Mouse (Mus musculus): Measurements from ENCODE around the gene Eogt. TPM values are rescaled to one million over a fixed set of nuclear protein-coding genes. Genes with fewer than 3 reads are reported as not detected.

The Eogt gene
- polyA plus RNA-seq, 1 experiment from 2014 or later = 12.7 TPM

DNA sequence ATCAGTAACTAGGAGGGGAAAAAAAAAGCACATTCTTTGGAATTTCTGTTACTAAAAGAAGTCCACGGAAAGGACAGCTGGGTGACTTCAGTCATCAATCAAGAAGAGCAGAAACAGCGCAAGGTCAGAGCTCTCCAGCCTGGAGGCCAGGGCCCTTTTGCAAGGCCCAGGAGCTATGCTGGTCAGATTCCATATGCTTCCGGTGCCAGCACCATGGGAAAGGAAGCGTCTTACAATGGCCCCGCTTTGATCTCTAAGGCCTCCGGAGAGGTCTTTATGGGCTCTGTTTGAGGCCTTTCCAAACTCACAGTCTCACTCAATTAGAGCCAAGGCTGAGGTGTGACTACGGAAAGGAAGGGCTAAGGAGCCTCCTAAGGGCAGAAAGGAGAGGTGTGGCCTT, 4.6 kb downstream of the Eogt start:
- Histone ChIP-seq H3K4me3 (replicated peaks; ENCODE audit: low read length) (no peak overlapping the region), H3K27ac (ENCODE audit: low read length) (no peak overlapping the region), H3K9ac (ENCODE audit: low read length) (no peak overlapping the region), H3K4me2 (ENCODE audit: low read depth, low read length) (no peak overlapping the region), H3K4me1 (ENCODE audit: control insufficient read depth, insufficient read depth, low read length) (peaks cover 12% of the 10 kb centered on the region), H3K27me3 (ENCODE audit: control insufficient read depth, insufficient read depth, low read length) (no peaks in the 10 kb centered on the region), H3K9me3 (replicated peaks; ENCODE audit: control insufficient read depth, low read length) (no peaks in the 10 kb centered on the region), H3K36me3 (ENCODE audit: control insufficient read depth, insufficient read depth, low read length) (0 out of 2 replicates have a peak, but pooled peaks cover 4% of the 10 kb centered on the region)
- 40% methylated on average over 7 of the region's 7 CpGs for WGBS
- no peak for ATAC-seq (ENCODE audit: insufficient read depth, low FRiP score)

- Histone ChIP-seq H3K27me3 (ENCODE audit: control insufficient read depth, insufficient read depth, low read length) (no peaks in the 10 kb centered on the region), H3K27ac (ENCODE audit: low read length) (no peak overlapping the region), H3K4me2 (ENCODE audit: low read depth, low read length) (no peak overlapping the region), H3K9ac (ENCODE audit: low read length) (no peak overlapping the region), H3K9me3 (replicated peaks; ENCODE audit: control insufficient read depth, low read length) (no peaks in the 10 kb centered on the region), H3K4me3 (replicated peaks; ENCODE audit: low read length) (no peak overlapping the region), H3K36me3 (ENCODE audit: control insufficient read depth, insufficient read depth, low read length) (peaks cover 6% of the 10 kb centered on the region; the same call in 1 of the 2 replicates), H3K4me1 (ENCODE audit: control insufficient read depth, insufficient read depth, low read length) (0 out of 2 replicates have a peak, but pooled peaks cover 3% of the 10 kb centered on the region)
- ATAC-seq (ENCODE audit: insufficient read depth, low FRiP score) = no peak
- 68% methylated on average over 8 of the region's 8 CpGs for WGBS
Measured at GRCm38 (mm10) chr6:97142611-97143010, 6.4 kb downstream of the Eogt start.

DNA sequence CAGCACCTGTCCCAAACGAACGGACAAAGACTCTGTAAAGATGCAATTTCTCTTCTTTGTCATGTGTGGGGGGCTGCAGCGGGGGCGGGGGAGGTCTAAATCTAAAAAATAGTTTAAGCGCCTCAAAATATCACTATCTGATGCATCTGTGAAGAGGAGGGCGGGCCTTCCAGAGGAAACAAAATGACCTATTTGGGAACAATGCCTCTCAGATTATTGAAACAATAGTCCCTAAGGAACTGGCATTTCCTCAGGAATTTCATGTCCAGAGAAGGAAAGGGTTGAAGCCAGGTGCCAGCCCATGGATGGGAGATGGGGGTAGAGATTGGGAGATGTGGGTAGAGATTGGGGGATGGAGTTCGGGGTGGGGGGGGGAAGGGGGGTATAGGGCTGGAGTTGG, 7.2 kb downstream of the Eogt start:
- H3K4me1 ChIP-seq (ENCODE audit: control insufficient read depth, insufficient read depth, low read length) = no peaks in the 10 kb centered on the region
- no peaks in the 10 kb centered on the region for H3K27me3 ChIP-seq (ENCODE audit: control insufficient read depth, insufficient read depth, low read length)
- peaks cover 6% of the 10 kb centered on the region; the same call in 1 of the 2 replicates for H3K36me3 ChIP-seq (ENCODE audit: control insufficient read depth, insufficient read depth, low read length)
- WGBS = 66% methylated on average over 7 of the region's 7 CpGs
- H3K4me2 ChIP-seq (ENCODE audit: low read depth, low read length) = no peak overlapping the region
- no peak overlapping the region for H3K9ac ChIP-seq (ENCODE audit: low read length)
- H3K9me3 ChIP-seq (replicated peaks; ENCODE audit: control insufficient read depth, low read length) = no peaks in the 10 kb centered on the region
- no peak for ATAC-seq (ENCODE audit: insufficient read depth, low FRiP score)
- no peak overlapping the region for H3K4me3 ChIP-seq (replicated peaks; ENCODE audit: low read length)
- H3K27ac ChIP-seq (ENCODE audit: low read length) = no peak overlapping the region

DNA sequence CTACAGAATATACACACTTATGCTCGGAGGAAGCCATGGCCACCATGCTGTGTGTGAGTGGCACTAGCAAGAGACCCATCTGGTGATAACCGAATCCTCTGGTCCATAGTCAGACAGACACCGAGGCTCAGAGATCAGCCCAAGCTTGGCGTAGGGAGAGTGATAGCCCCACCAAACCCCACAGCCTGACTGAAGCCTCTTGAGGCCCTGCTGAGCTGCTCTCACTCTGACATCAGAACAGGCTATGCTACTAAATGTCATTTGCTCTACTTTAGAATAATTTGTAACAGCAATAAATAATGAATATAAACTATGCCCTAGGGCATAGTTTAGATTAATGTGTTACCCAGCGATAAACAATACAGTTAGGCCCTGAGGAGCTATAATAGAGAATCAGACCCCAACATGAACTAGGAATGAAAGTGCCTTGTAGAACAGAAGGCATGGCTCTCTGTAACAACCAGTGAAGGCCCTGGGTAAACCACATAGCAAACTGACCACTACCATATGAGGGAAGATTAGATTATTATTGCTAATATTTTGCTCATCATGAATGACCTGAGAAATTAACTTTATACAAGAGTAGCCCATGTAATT, 16.2 kb downstream of the Eogt start:
- ATAC-seq (ENCODE audit: insufficient read depth, low FRiP score) = no peak
- Histone ChIP-seq H3K4me1 (ENCODE audit: control insufficient read depth, insufficient read depth, low read length) (no peaks in the 10 kb centered on the region), H3K4me2 (ENCODE audit: low read depth, low read length) (no peak overlapping the region), H3K9ac (ENCODE audit: low read length) (no peak overlapping the region), H3K9me3 (replicated peaks; ENCODE audit: control insufficient read depth, low read length) (no peaks in the 10 kb centered on the region), H3K36me3 (ENCODE audit: control insufficient read depth, insufficient read depth, low read length) (peaks cover 2% of the 10 kb centered on the region; the same call in 1 of the 2 replicates), H3K27me3 (ENCODE audit: control insufficient read depth, insufficient read depth, low read length) (no peaks in the 10 kb centered on the region), H3K4me3 (replicated peaks; ENCODE audit: low read length) (no peak overlapping the region), H3K27ac (ENCODE audit: low read length) (no peak overlapping the region)
- WGBS = 86% methylated on average over 5 of the region's 5 CpGs

- H3K9me3 ChIP-seq (replicated peaks; ENCODE audit: control insufficient read depth, low read length) = no peaks in the 10 kb centered on the region
- no peaks in the 10 kb centered on the region for H3K27me3 ChIP-seq (ENCODE audit: control insufficient read depth, insufficient read depth, low read length)
- 42% methylated on average over 4 of the region's 4 CpGs for WGBS
- H3K9ac ChIP-seq (ENCODE audit: low read length) = no peak overlapping the region
- H3K36me3 ChIP-seq (ENCODE audit: control insufficient read depth, insufficient read depth, low read length) = peaks cover 2% of the 10 kb centered on the region; the same call in 1 of the 2 replicates
- no peaks in the 10 kb centered on the region for H3K4me1 ChIP-seq (ENCODE audit: control insufficient read depth, insufficient read depth, low read length)
- no peak overlapping the region for H3K4me2 ChIP-seq (ENCODE audit: low read depth, low read length)
- ATAC-seq (ENCODE audit: insufficient read depth, low FRiP score) = no peak
- no peak overlapping the region for H3K4me3 ChIP-seq (replicated peaks; ENCODE audit: low read length)
- no peak overlapping the region for H3K27ac ChIP-seq (ENCODE audit: low read length)
Measured at GRCm38 (mm10) chr6:97131808-97132207, 17.2 kb downstream of the Eogt start.

GRCm38 (mm10) chr6:97130979-97131378, 18.0 kb downstream of the Eogt start:
- Histone ChIP-seq H3K36me3 (ENCODE audit: control insufficient read depth, insufficient read depth, low read length) (peaks cover 2% of the 10 kb centered on the region; the same call in 1 of the 2 replicates), H3K27ac (ENCODE audit: low read length) (no peak overlapping the region), H3K4me2 (ENCODE audit: low read depth, low read length) (no peak overlapping the region), H3K4me3 (replicated peaks; ENCODE audit: low read length) (no peak overlapping the region), H3K4me1 (ENCODE audit: control insufficient read depth, insufficient read depth, low read length) (no peaks in the 10 kb centered on the region), H3K9ac (ENCODE audit: low read length) (no peak overlapping the region), H3K27me3 (ENCODE audit: control insufficient read depth, insufficient read depth, low read length) (no peaks in the 10 kb centered on the region), H3K9me3 (replicated peaks; ENCODE audit: control insufficient read depth, low read length) (no peaks in the 10 kb centered on the region)
- 69% methylated on average over 5 of the region's 5 CpGs for WGBS
- no peak for ATAC-seq (ENCODE audit: insufficient read depth, low FRiP score)

- Histone ChIP-seq H3K9me3 (replicated peaks; ENCODE audit: control insufficient read depth, low read length) (no peaks in the 10 kb centered on the region), H3K27ac (ENCODE audit: low read length) (no peak overlapping the region), H3K4me2 (ENCODE audit: low read depth, low read length) (no peak overlapping the region), H3K4me3 (replicated peaks; ENCODE audit: low read length) (no peak overlapping the region), H3K4me1 (ENCODE audit: control insufficient read depth, insufficient read depth, low read length) (0 out of 2 replicates have a peak, but pooled peaks cover 4% of the 10 kb centered on the region), H3K9ac (ENCODE audit: low read length) (no peak overlapping the region), H3K36me3 (ENCODE audit: control insufficient read depth, insufficient read depth, low read length) (0 out of 2 replicates have a peak, but pooled peaks cover 4% of the 10 kb centered on the region), H3K27me3 (ENCODE audit: control insufficient read depth, insufficient read depth, low read length) (no peaks in the 10 kb centered on the region)
- WGBS = 45% methylated on average over 10 of the region's 10 CpGs
- no peak; the same call in 1 of the 2 replicates for ATAC-seq (ENCODE audit: insufficient read depth, low FRiP score)
Measured at GRCm38 (mm10) chr6:97124336-97125010, 24.5 kb downstream of the Eogt start.

GRCm38 (mm10) chr6:97120922-97121321, 28.1 kb downstream of the Eogt start:
- Histone ChIP-seq H3K4me3 (replicated peaks; ENCODE audit: low read length) (no peak overlapping the region), H3K27ac (ENCODE audit: low read length) (no peak overlapping the region), H3K4me2 (ENCODE audit: low read depth, low read length) (no peak overlapping the region), H3K9ac (ENCODE audit: low read length) (no peak overlapping the region), H3K9me3 (replicated peaks; ENCODE audit: control insufficient read depth, low read length) (no peaks in the 10 kb centered on the region), H3K4me1 (ENCODE audit: control insufficient read depth, insufficient read depth, low read length) (0 out of 2 replicates have a peak, but pooled peaks cover 4% of the 10 kb centered on the region), H3K27me3 (ENCODE audit: control insufficient read depth, insufficient read depth, low read length) (no peaks in the 10 kb centered on the region), H3K36me3 (ENCODE audit: control insufficient read depth, insufficient read depth, low read length) (peaks cover 4% of the 10 kb centered on the region; the same call in 1 of the 2 replicates)
- WGBS = 70% methylated on average over 4 of the region's 4 CpGs
- ATAC-seq (ENCODE audit: insufficient read depth, low FRiP score) = no peak

- no peak for ATAC-seq (ENCODE audit: insufficient read depth, low FRiP score)
- 87% methylated on average over 3 of the region's 3 CpGs for WGBS
- Histone ChIP-seq H3K36me3 (ENCODE audit: control insufficient read depth, insufficient read depth, low read length) (peaks cover 7% of the 10 kb centered on the region; the same call in 1 of the 2 replicates), H3K4me2 (ENCODE audit: low read depth, low read length) (no peak overlapping the region), H3K9me3 (replicated peaks; ENCODE audit: control insufficient read depth, low read length) (no peaks in the 10 kb centered on the region), H3K4me3 (replicated peaks; ENCODE audit: low read length) (no peak overlapping the region), H3K27ac (ENCODE audit: low read length) (no peak overlapping the region), H3K9ac (ENCODE audit: low read length) (no peak overlapping the region), H3K27me3 (ENCODE audit: control insufficient read depth, insufficient read depth, low read length) (no peaks in the 10 kb centered on the region), H3K4me1 (ENCODE audit: control insufficient read depth, insufficient read depth, low read length) (no peaks in the 10 kb centered on the region)
Measured at GRCm38 (mm10) chr6:97118327-97118726, 30.7 kb downstream of the Eogt start.

Measured in stomach, embryonic 16.5 days (tissue).